Mouse (Mus musculus) intestine, embryonic 16.5 days (tissue): ENCODE results near the gene Plppr3. TPM values are rescaled to one million over a fixed set of nuclear protein-coding genes. Genes with fewer than 3 reads are reported as not detected.
A peak's percentile ranks its signal among the peaks of the same experiment; 100 is the strongest.

Experiments used
- ATAC-seq: fragments of 200-750 bp; cut with Nextera tagmentation; 2 replicates; pipeline ENCODE4 v1.8.0; 2017; ENCODE audit warnings: moderate TSS enrichment, moderate library complexity
- H3K27ac ChIP-seq: fragments of 300-500 bp; sonication (generic); 2 replicates; pipeline ENCODE4 v1.5.1; 2014; ENCODE audit warnings: mild to moderate bottlenecking, low read length
- H3K27me3 ChIP-seq: fragments of 300-500 bp; sonication (generic); replicated peaks from 2 replicates; pipeline ENCODE4 v1.6.1; 2014; ENCODE audit warnings: low read length, control low read depth, mixed read lengths; ENCODE audit not compliant: control insufficient read depth, insufficient read depth
- H3K36me3 ChIP-seq: fragments of 300-500 bp; sonication (generic); 2 replicates; pipeline ENCODE4 v1.6.1; 2014; ENCODE audit warnings: low read length, control low read depth; ENCODE audit not compliant: control insufficient read depth, insufficient read depth
- H3K4me1 ChIP-seq: fragments of 300-500 bp; sonication (generic); 2 replicates; pipeline ENCODE4 v1.6.1; 2014; ENCODE audit warnings: low read length, control low read depth, mixed read lengths; ENCODE audit not compliant: control insufficient read depth, insufficient read depth
- H3K4me2 ChIP-seq: fragments of 300-500 bp; sonication (generic); 2 replicates; pipeline ENCODE4 v1.6.1; 2014; ENCODE audit warnings: low read depth, low read length, control low read depth
- H3K4me3 ChIP-seq: fragments of 300-500 bp; sonication (generic); 2 replicates; pipeline ENCODE4 v1.5.1; 2014; ENCODE audit warnings: mild to moderate bottlenecking, low read length
- H3K9ac ChIP-seq: fragments of 300-500 bp; sonication (generic); 2 replicates; pipeline ENCODE4 v1.6.1; 2014; ENCODE audit warnings: low read depth, low read length
- H3K9me3 ChIP-seq: fragments of 300-500 bp; sonication (generic); 2 replicates; pipeline ENCODE4 v1.6.1; 2016; ENCODE audit warnings: low read length, control low read depth; ENCODE audit not compliant: control insufficient read depth
- WGBS: fragments of 180-500 bp; shearing (Covaris S2); extraction: QIAGEN DNeasy Blood & Tissue Kit; methylation state at CpG from one replicate; pipeline ENCODE4 v1.1.7; 2014; 5-methylcytosine and 5-hydroxymethylcytosine counted together
- polyA plus RNA-seq: library from polyadenylated mRNA; unstranded; fragments of >200 nt; fragmentation: Nextera tagmentation; extraction: Ambion mirVana; gene quantifications from 2 replicates; pipeline ENCODE4 v1.2.1, GENCODE M21; 2015

The Plppr3 gene
- polyA plus RNA-seq, 1 experiment from 2014 or later: 28.2 TPM

DNA sequence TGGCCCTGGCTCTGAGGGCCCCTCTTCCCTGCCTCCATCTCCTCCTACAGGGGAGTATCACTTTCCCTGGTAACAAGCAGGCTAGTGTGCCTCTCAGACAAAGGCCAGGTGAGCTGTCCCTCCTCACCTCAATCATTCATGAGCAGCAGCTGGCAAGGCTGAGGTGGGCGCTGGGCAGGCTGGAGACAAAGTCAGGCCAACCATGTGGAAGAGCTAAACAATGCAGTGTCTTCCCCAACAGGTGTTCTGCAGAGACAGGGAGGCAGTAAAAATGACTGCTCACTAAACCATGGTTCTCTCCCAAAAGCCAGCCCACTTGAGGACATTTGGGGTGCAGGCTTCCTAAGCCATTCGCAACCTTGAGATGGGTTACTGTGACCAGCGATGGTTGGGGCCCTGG lies 22.8 kb downstream of the Plppr3 start:
- ATAC-seq: no peak
- 53% methylated on average over 3 of the region's 3 CpGs for WGBS
- Histone ChIP-seq H3K27me3 (no peaks in the 10 kb centered on the region), H3K9me3 (no peaks in the 10 kb centered on the region), H3K36me3 (peaks cover 3% of the 10 kb centered on the region; the same call in 1 of the 2 replicates), H3K27ac (peak overlapping the region; percentile 100), H3K4me3 (peak overlapping the region; percentile 97; the same call in 1 of the 2 replicates), H3K9ac (peak overlapping the region; percentile 89), H3K4me2 (peak overlapping the region; percentile 88), H3K4me1 (peaks cover 33% of the 10 kb centered on the region)

GRCm38 (mm10) chr10:79849941-79850628 lies 24.3 kb downstream of the Plppr3 start:
- Histone ChIP-seq H3K27me3 (no peaks in the 10 kb centered on the region), H3K36me3 (no peaks in the 10 kb centered on the region), H3K9ac (no peak overlapping the region), H3K4me1 (peaks cover 30% of the 10 kb centered on the region), H3K4me3 (no peak overlapping the region), H3K4me2 (no peak overlapping the region), H3K27ac (peak overlapping the region; percentile 8; the same call in 1 of the 2 replicates), H3K9me3 (no peaks in the 10 kb centered on the region)
- 76% methylated on average over 8 of the region's 8 CpGs for WGBS
- ATAC-seq: no peak

- H3K36me3 ChIP-seq: no peaks in the 10 kb centered on the region
- no peak overlapping the region for H3K27ac ChIP-seq
- no peaks in the 10 kb centered on the region for H3K27me3 ChIP-seq
- H3K9me3 ChIP-seq: no peaks in the 10 kb centered on the region
- H3K4me3 ChIP-seq: no peak overlapping the region
- H3K9ac ChIP-seq: no peak overlapping the region
- peaks cover 30% of the 10 kb centered on the region for H3K4me1 ChIP-seq
- 53% methylated on average over 5 of the region's 5 CpGs for WGBS
- no peak for ATAC-seq
- no peak overlapping the region for H3K4me2 ChIP-seq
These were observed 27.9 kb downstream of the Plppr3 start for GRCm38 (mm10) chr10:79846553-79846952.

GRCm38 (mm10) chr10:79843476-79843875 lies 31.0 kb downstream of the Plppr3 start:
- WGBS: 56% methylated on average over 6 of the region's 6 CpGs
- Histone ChIP-seq H3K4me1 (peaks cover 25% of the 10 kb centered on the region), H3K4me3 (no peak overlapping the region), H3K36me3 (no peaks in the 10 kb centered on the region), H3K9me3 (no peaks in the 10 kb centered on the region), H3K4me2 (no peak overlapping the region), H3K27me3 (no peaks in the 10 kb centered on the region), H3K9ac (no peak overlapping the region), H3K27ac (0 out of 2 replicates have a peak overlapping the region, but pooled peaks have one; percentile 24)
- ATAC-seq: no peak

DNA sequence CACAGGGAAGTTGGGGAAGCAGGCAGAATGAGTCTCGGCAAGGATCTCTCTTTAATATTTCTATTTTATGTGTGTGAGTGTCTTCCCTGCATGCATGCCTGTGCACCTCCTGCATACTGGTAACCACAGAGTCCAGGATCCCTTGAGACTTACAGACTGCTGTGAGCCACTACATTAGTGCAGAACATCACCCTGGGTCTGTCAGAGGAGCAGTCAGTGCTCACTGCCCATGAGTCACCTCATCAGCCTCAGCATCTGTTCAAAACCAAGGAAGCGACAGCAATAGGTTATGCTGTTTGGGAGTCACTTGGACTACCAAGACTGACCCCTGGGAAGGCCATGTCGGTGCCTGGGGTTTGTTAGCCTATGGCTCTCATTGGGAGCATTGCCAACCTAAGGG lies 32.1 kb downstream of the Plppr3 start:
- no peak overlapping the region for H3K4me2 ChIP-seq
- H3K4me3 ChIP-seq: no peak overlapping the region
- peaks cover 25% of the 10 kb centered on the region for H3K4me1 ChIP-seq
- H3K27ac ChIP-seq: 0 out of 2 replicates have a peak overlapping the region, but pooled peaks have one; percentile 33
- 56% methylated on average over 3 of the region's 3 CpGs for WGBS
- no peaks in the 10 kb centered on the region for H3K36me3 ChIP-seq
- no peak for ATAC-seq
- H3K27me3 ChIP-seq: no peaks in the 10 kb centered on the region
- no peak overlapping the region for H3K9ac ChIP-seq
- no peaks in the 10 kb centered on the region for H3K9me3 ChIP-seq

- WGBS: 2% methylated on average over 24 of the region's 24 CpGs
These were observed 33.5 kb downstream of the Plppr3 start for GRCm38 (mm10) chr10:79840644-79841551.

DNA sequence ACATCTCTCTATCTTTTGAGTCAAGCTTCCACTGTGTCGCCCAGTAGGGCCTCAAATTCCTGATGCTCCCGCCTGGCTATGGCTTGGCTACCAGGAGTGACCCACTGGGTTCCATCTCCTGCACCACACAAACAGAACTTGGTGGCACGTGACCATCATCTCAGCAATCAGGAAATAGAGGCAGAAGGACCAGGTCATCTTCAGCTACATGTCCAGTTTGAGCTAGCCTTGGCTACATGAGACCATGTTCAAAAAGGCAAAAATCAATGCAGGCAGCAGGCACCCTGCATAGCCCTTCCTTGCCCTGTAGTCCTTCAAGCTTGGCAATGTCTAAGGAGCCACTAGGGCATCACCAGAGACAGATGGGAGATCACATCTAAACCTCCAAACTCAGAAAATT lies 34.3 kb downstream of the Plppr3 start:
- Histone ChIP-seq H3K4me3 (peak overlapping the region; percentile 52; the same call in 1 of the 2 replicates), H3K4me2 (no peak overlapping the region; the same call in 1 of the 2 replicates), H3K4me1 (peaks cover 25% of the 10 kb centered on the region), H3K27ac (peak overlapping the region; percentile 93), H3K36me3 (no peaks in the 10 kb centered on the region), H3K9ac (no peak overlapping the region), H3K27me3 (no peaks in the 10 kb centered on the region), H3K9me3 (peaks cover 3% of the 10 kb centered on the region; the same call in 1 of the 2 replicates)
- 93% methylated on average over 3 of the region's 3 CpGs for WGBS
- no peak for ATAC-seq

More at GRCm38 (mm10) chr10:79840644-79841551, 33.5 kb downstream of the Plppr3 start:
- peak overlapping the region; percentile 52 for H3K4me3 ChIP-seq
- peaks cover 3% of the 10 kb centered on the region; the same call in 1 of the 2 replicates for H3K9me3 ChIP-seq
- H3K9ac ChIP-seq: peak overlapping the region; percentile 67
- ATAC-seq: peak; percentile 91
- H3K4me1 ChIP-seq: peaks cover 25% of the 10 kb centered on the region
- H3K27me3 ChIP-seq: no peaks in the 10 kb centered on the region
- H3K36me3 ChIP-seq: no peaks in the 10 kb centered on the region
- peak overlapping the region; percentile 86 for H3K4me2 ChIP-seq
- H3K27ac ChIP-seq: peak overlapping the region; percentile 93

DNA sequence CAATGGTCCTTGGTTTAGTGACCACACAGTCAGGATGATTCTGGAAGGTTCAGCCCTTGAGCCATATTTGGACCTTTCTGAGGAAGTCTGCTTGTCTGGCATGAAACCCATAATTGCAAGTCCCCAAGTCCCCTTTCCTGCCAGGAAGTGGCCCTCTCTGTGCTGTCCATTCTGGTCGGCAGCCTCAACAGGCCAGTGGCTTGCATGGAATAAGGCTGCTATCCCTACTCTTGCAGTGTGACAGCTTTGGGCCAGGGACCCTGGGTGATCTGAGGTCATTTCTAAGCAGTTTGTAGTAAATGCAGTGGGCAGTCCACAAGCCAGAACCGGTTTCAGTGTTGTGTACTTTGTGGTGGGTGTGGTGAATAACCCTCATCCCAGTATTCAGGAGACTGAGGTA lies 36.3 kb downstream of the Plppr3 start:
- no peaks in the 10 kb centered on the region for H3K36me3 ChIP-seq
- no peaks in the 10 kb centered on the region for H3K27me3 ChIP-seq
- peaks cover 24% of the 10 kb centered on the region for H3K4me1 ChIP-seq
- no peak overlapping the region for H3K4me2 ChIP-seq
- H3K27ac ChIP-seq: no peak overlapping the region
- H3K9ac ChIP-seq: no peak overlapping the region
- no peak overlapping the region for H3K4me3 ChIP-seq
- ATAC-seq: no peak
- peaks cover 3% of the 10 kb centered on the region; the same call in 1 of the 2 replicates for H3K9me3 ChIP-seq
- WGBS: 65% methylated on average over 2 of the region's 2 CpGs

DNA sequence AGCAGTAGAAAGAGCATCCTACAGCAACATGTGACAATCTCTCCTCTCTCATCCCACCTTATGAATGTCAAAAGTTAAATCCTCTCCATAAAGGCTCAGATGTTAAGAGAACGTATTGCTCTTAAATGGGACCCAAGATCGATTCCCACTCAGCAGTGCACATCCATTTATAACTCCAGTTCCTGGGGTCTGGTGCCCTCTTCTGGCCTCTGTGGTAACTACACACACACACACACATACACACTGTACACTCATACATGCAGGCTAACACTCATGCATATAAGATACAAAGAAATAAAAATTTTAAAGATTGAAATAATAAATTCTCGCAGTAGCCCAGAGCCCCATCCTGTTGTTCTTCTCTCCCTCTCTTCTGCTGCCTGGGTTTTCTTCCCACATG lies 37.5 kb downstream of the Plppr3 start:
- 94% methylated on average over 3 of the region's 3 CpGs for WGBS
- no peaks in the 10 kb centered on the region for H3K36me3 ChIP-seq
- no peak overlapping the region for H3K4me2 ChIP-seq
- no peak overlapping the region for H3K27ac ChIP-seq
- no peak for ATAC-seq
- no peaks in the 10 kb centered on the region for H3K27me3 ChIP-seq
- peaks cover 3% of the 10 kb centered on the region; the same call in 1 of the 2 replicates for H3K9me3 ChIP-seq
- no peak overlapping the region for H3K4me3 ChIP-seq
- H3K9ac ChIP-seq: no peak overlapping the region
- peaks cover 24% of the 10 kb centered on the region for H3K4me1 ChIP-seq
